Comparison of ENCODE assay signal across 23 mouse cellular contexts in the genomic region with DNA sequence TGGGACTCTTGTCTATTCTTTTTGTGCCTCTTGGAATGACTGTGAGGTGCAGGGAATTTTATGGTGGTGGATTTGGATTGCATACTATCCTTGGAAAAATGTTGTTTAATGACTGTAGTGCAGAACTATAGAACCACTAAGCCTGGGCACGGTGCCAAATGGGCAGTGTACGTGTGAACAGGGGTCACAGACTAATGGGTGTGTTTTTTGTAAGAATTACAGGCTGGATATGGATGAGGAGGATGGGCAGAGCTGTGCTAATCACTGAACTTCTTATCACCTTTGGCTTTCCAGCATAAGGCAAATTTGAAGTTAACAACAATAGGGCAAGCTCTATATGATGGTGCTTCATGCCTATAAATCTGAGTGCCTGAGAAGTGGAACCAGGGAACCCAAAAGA. TPM values are rescaled to one million over a fixed set of nuclear protein-coding genes. Genes with fewer than 3 reads are reported as not detected.
DNase-seq lines count a peak whose midpoint lies in the region; ATAC-seq and TF ChIP-seq lines count a peak whose summit lies in the region.
"Had no signal": no experiment of that assay in that cellular context is flagged by ENCODE, and none has a peak within 500 bp of the region (broad histone marks: within the 10 kb centered on the region; RNA-seq: fewer than 3 reads in every experiment).

No protein-coding gene starts in this region.

- no peak overlapping the region for H3K27ac ChIP-seq in forebrain, embryonic 16.5 days (ENCODE audit: low read length)
- H3K27ac ChIP-seq in forebrain, embryonic 15.5 days (replicated peaks): no peak overlapping the region
- 0 out of 2 replicates have a peak overlapping the region, but pooled peaks have one; percentile 0 for H3K27ac ChIP-seq in layer of hippocampus, adult 2 months
- H3K27ac ChIP-seq in hindbrain, embryonic 11.5 days (ENCODE audit: low read depth, low read length): no peak overlapping the region
- H3K27ac ChIP-seq: heart, embryonic 13.5 days; hindbrain, embryonic 15.5 days; kidney, postnatal 0 days; limb, embryonic 13.5 days; liver, embryonic 15.5 days; midbrain, embryonic 15.5 days had no signal

- H3K4me1 ChIP-seq in forebrain, embryonic 16.5 days (replicated peaks; ENCODE audit: control insufficient read depth, insufficient read depth, low read length): no peaks in the 10 kb centered on the region
- H3K4me1 ChIP-seq in forebrain, embryonic 15.5 days: no peaks in the 10 kb centered on the region
- no peaks in the 10 kb centered on the region for H3K4me1 ChIP-seq in hindbrain, embryonic 11.5 days (replicated peaks; ENCODE audit: control insufficient read depth, insufficient read depth, low read length)
- H3K4me1 ChIP-seq: hindbrain, embryonic 15.5 days; limb, embryonic 13.5 days; liver, embryonic 15.5 days; midbrain, embryonic 15.5 days had no signal

- no peaks in the 10 kb centered on the region for H3K36me3 ChIP-seq in forebrain, embryonic 16.5 days (ENCODE audit: control insufficient read depth, insufficient read depth)
- H3K36me3 ChIP-seq in forebrain, embryonic 15.5 days: no peaks in the 10 kb centered on the region
- H3K36me3 ChIP-seq in hindbrain, embryonic 11.5 days (ENCODE audit: control insufficient read depth, insufficient read depth, low read length): no peaks in the 10 kb centered on the region
- H3K36me3 ChIP-seq: G1E; heart, embryonic 13.5 days; hindbrain, embryonic 15.5 days; limb, embryonic 13.5 days; liver, embryonic 15.5 days; midbrain, embryonic 15.5 days had no signal

- DNase-seq in layer of hippocampus, adult 2 months (ENCODE audit: low spot score in 2 of 2): no peak
- no peak for DNase-seq in layer of hippocampus, postnatal 10 days (ENCODE audit: low spot score in 2 of 2)
- peak; percentile 46 for DNase-seq in testis, postnatal 10 days (ENCODE audit: low spot score)
- no peak for DNase-seq in testis, postnatal 14 days (ENCODE audit: low spot score)
- DNase-seq in hindbrain, embryonic 11.5 days (ENCODE audit: low spot score): no peak
- DNase-seq in urinary bladder, postnatal 10 days (ENCODE audit: low spot score): no peak
- DNase-seq: adrenal gland, postnatal 25 days; cerebellum, adult 11 months; kidney, adult 11 months; thymus, adult 2 months had no signal

- no peak overlapping the region for H3K9ac ChIP-seq in forebrain, embryonic 16.5 days (replicated peaks; ENCODE audit: low read depth, low read length)
- no peak overlapping the region for H3K9ac ChIP-seq in forebrain, embryonic 15.5 days (replicated peaks)
- H3K9ac ChIP-seq in hindbrain, embryonic 11.5 days (ENCODE audit: low read depth, low read length): no peak overlapping the region
- H3K9ac ChIP-seq: heart, embryonic 13.5 days; hindbrain, embryonic 15.5 days; limb, embryonic 13.5 days; liver, embryonic 15.5 days; midbrain, embryonic 15.5 days had no signal

- TF ChIP-seq CTCF in layer of hippocampus, adult 2 months (conservative IDR thresholded peaks at IDR 0.05): no peak

- 43% methylated on average over 2 of the region's 2 CpGs for WGBS in forebrain, embryonic 16.5 days
- WGBS in forebrain, embryonic 15.5 days: 44% methylated on average over 2 of the region's 2 CpGs
- WGBS in hindbrain, embryonic 11.5 days: 78% methylated on average over 2 of the region's 2 CpGs

- H3K9me3 ChIP-seq in forebrain, embryonic 16.5 days (ENCODE audit: control insufficient read depth, low read length): no peaks in the 10 kb centered on the region
- no peaks in the 10 kb centered on the region for H3K9me3 ChIP-seq in forebrain, embryonic 15.5 days
- H3K9me3 ChIP-seq in hindbrain, embryonic 11.5 days (ENCODE audit: control insufficient read depth, low read length): no peaks in the 10 kb centered on the region
- H3K9me3 ChIP-seq: G1E; heart, embryonic 13.5 days; hindbrain, embryonic 15.5 days; limb, embryonic 13.5 days; liver, embryonic 15.5 days; megakaryocyte, embryonic 14.5 days; midbrain, embryonic 15.5 days had no signal

- H3K4me3 ChIP-seq in forebrain, embryonic 16.5 days (replicated peaks; ENCODE audit: low read length): no peak overlapping the region
- no peak overlapping the region for H3K4me3 ChIP-seq in forebrain, embryonic 15.5 days
- H3K4me3 ChIP-seq in layer of hippocampus, adult 2 months: no peak overlapping the region
- no peak overlapping the region for H3K4me3 ChIP-seq in hindbrain, embryonic 11.5 days (ENCODE audit: low read depth, low read length)
- H3K4me3 ChIP-seq: heart, embryonic 13.5 days; hindbrain, embryonic 15.5 days; limb, embryonic 13.5 days; liver, embryonic 15.5 days; megakaryocyte, embryonic 14.5 days; midbrain, embryonic 15.5 days; myocyte had no signal

- no peaks in the 10 kb centered on the region for H3K27me3 ChIP-seq in forebrain, embryonic 16.5 days (replicated peaks; ENCODE audit: control insufficient read depth, insufficient read depth, low read length)
- no peaks in the 10 kb centered on the region for H3K27me3 ChIP-seq in forebrain, embryonic 15.5 days
- H3K27me3 ChIP-seq in hindbrain, embryonic 11.5 days (ENCODE audit: control insufficient read depth, insufficient read depth, low read length): no peaks in the 10 kb centered on the region
- H3K27me3 ChIP-seq: heart, embryonic 13.5 days; hindbrain, embryonic 15.5 days; limb, embryonic 13.5 days; megakaryocyte, embryonic 14.5 days; midbrain, embryonic 15.5 days had no signal

- ATAC-seq in forebrain, embryonic 16.5 days: 0 out of 2 replicates have a peak, but pooled peaks have one; percentile 31
- ATAC-seq in forebrain, embryonic 15.5 days (replicated peaks): no peak
- ATAC-seq in hindbrain, embryonic 11.5 days (ENCODE audit: low FRiP score): no peak
- ATAC-seq: forebrain, embryonic 14.5 days; lung, postnatal 0 days; midbrain, embryonic 15.5 days had no signal

- H3K4me2 ChIP-seq in forebrain, embryonic 16.5 days (ENCODE audit: low read length): no peak overlapping the region
- no peak overlapping the region for H3K4me2 ChIP-seq in forebrain, embryonic 15.5 days (replicated peaks)
- H3K4me2 ChIP-seq in hindbrain, embryonic 11.5 days (replicated peaks; ENCODE audit: low read depth, low read length): no peak overlapping the region
- H3K4me2 ChIP-seq: heart, embryonic 13.5 days; hindbrain, embryonic 15.5 days; limb, embryonic 13.5 days; liver, embryonic 15.5 days; midbrain, embryonic 15.5 days had no signal

RNA-seq across cellular contexts. Expression of a gene that starts 14.8 kb away (rescaled TPM):
- 17.6 and 21.3 TPM in 2 replicates for polyA plus RNA-seq in forebrain, embryonic 16.5 days (2015; fragmentation: Nextera tagmentation; extraction: Ambion mirVana)
- polyA plus RNA-seq in forebrain, embryonic 15.5 days (2015; fragmentation: Nextera tagmentation; extraction: Ambion mirVana): 19.5 and 20.8 TPM in 2 replicates
- 10 to 100 TPM; 36.7 to 44.6 TPM for total RNA-seq in layer of hippocampus, adult 2 months (2021)
- 100 to 1,000 TPM; 101 to 110 TPM for total RNA-seq in layer of hippocampus, postnatal 10 days (2021)
- 34.4 and 38.8 TPM in 2 replicates for polyA plus RNA-seq in hindbrain, embryonic 11.5 days (2014; fragmentation: Nextera tagmentation; extraction: Ambion mirVana)

RNA-seq across cellular contexts. Expression of a gene that starts 49.6 kb away (rescaled TPM):
- 4.1 and 7.1 TPM in 2 replicates for polyA plus RNA-seq in forebrain, embryonic 16.5 days (2015; fragmentation: Nextera tagmentation; extraction: Ambion mirVana)
- polyA plus RNA-seq in forebrain, embryonic 15.5 days (2015; fragmentation: Nextera tagmentation; extraction: Ambion mirVana): 3.4 and 4.3 TPM in 2 replicates
- total RNA-seq in layer of hippocampus, adult 2 months (2021): under 1 TPM; 0.52 to 0.67 TPM
- total RNA-seq in layer of hippocampus, postnatal 10 days (2021): 1 to 10 TPM; 6.4 to 7.3 TPM
- polyA plus RNA-seq in hindbrain, embryonic 11.5 days (2014; fragmentation: Nextera tagmentation; extraction: Ambion mirVana): 1.1 TPM in 2 replicates
- polyA plus RNA-seq: G1E had no signal
